Mouse (Mus musculus) forebrain, embryonic 15.5 days (tissue): ENCODE results near the gene Abhd11. TPM values are rescaled to one million over a fixed set of nuclear protein-coding genes. Genes with fewer than 3 reads are reported as not detected.
A peak's percentile ranks its signal among the peaks of the same experiment; 100 is the strongest.

ENCODE experiments used
- ATAC-seq: fragments of 200-750 bp; cut with Nextera tagmentation; replicated peaks from 2 replicates; pipeline ENCODE4 v1.8.0; 2017; ENCODE audit warnings: mild to moderate bottlenecking, moderate TSS enrichment, moderate library complexity
- H3K27ac ChIP-seq: fragments of 300-500 bp; sonication (generic); replicated peaks from 2 replicates; pipeline ENCODE4 v1.5.1; 2015; ENCODE audit warnings: mild to moderate bottlenecking, inconsistent platforms
- H3K27me3 ChIP-seq: fragments of 300-500 bp; sonication (generic); 2 replicates; pipeline ENCODE4 v1.6.1; 2015; ENCODE audit warnings: inconsistent platforms
- H3K36me3 ChIP-seq: fragments of 300-500 bp; sonication (generic); 2 replicates; pipeline ENCODE4 v1.6.1; 2015; ENCODE audit warnings: mild to moderate bottlenecking, inconsistent platforms
- H3K4me1 ChIP-seq: fragments of 300-500 bp; sonication (generic); 2 replicates; pipeline ENCODE4 v1.6.1; 2015; ENCODE audit warnings: inconsistent platforms
- H3K4me2 ChIP-seq: fragments of 300-500 bp; sonication (generic); replicated peaks from 2 replicates; pipeline ENCODE4 v1.6.1; 2015; ENCODE audit warnings: mild to moderate bottlenecking, inconsistent platforms
- H3K4me3 ChIP-seq: fragments of 300-500 bp; sonication (generic); 2 replicates; pipeline ENCODE4 v1.5.1; 2015; ENCODE audit warnings: mild to moderate bottlenecking, inconsistent platforms
- H3K9ac ChIP-seq: fragments of 300-500 bp; sonication (generic); replicated peaks from 2 replicates; pipeline ENCODE4 v1.6.1; 2015; ENCODE audit warnings: mild to moderate bottlenecking, inconsistent platforms
- H3K9me3 ChIP-seq: fragments of 300-500 bp; sonication (generic); 2 replicates; pipeline ENCODE4 v1.6.1; 2016; ENCODE audit warnings: inconsistent platforms
- WGBS: fragments of 180-500 bp; shearing (Covaris S2); methylation state at CpG from one replicate; pipeline ENCODE4 v1.1.7; 2015; ENCODE audit warnings: mixed read lengths; 5-methylcytosine and 5-hydroxymethylcytosine counted together
- polyA plus RNA-seq: library from polyadenylated mRNA; unstranded; fragments of >200 nt; fragmentation: Nextera tagmentation; extraction: Ambion mirVana; gene quantifications from 2 replicates; pipeline ENCODE4 v1.2.1, GENCODE M21; 2015

Gene Abhd11
- polyA plus RNA-seq, 1 experiment from 2014 or later = 69.5 TPM

GRCm38 (mm10) chr5:134992566-134992965 is 16.4 kb upstream of the Abhd11 start:
- no peak for ATAC-seq
- no peak overlapping the region for H3K4me2 ChIP-seq
- H3K9ac ChIP-seq = no peak overlapping the region
- no peaks in the 10 kb centered on the region for H3K4me1 ChIP-seq
- no peaks in the 10 kb centered on the region for H3K36me3 ChIP-seq
- no peak overlapping the region for H3K4me3 ChIP-seq
- H3K27me3 ChIP-seq = peaks cover 6% of the 10 kb centered on the region
- H3K9me3 ChIP-seq = no peaks in the 10 kb centered on the region
- WGBS = 84% methylated on average over 5 of the region's 5 CpGs
- no peak overlapping the region for H3K27ac ChIP-seq

GRCm38 (mm10) chr5:134998359-134998758 is 10.6 kb upstream of the Abhd11 start:
- no peak overlapping the region for H3K9ac ChIP-seq
- no peak overlapping the region for H3K4me2 ChIP-seq
- WGBS = 69% methylated on average over 6 of the region's 6 CpGs
- no peak overlapping the region for H3K4me3 ChIP-seq
- H3K27ac ChIP-seq = no peak overlapping the region
- no peaks in the 10 kb centered on the region for H3K27me3 ChIP-seq
- H3K36me3 ChIP-seq = no peaks in the 10 kb centered on the region
- no peaks in the 10 kb centered on the region for H3K9me3 ChIP-seq
- H3K4me1 ChIP-seq = peaks cover 17% of the 10 kb centered on the region
- no peak for ATAC-seq

- Histone ChIP-seq H3K36me3 (no peaks in the 10 kb centered on the region), H3K9me3 (no peaks in the 10 kb centered on the region), H3K27me3 (no peaks in the 10 kb centered on the region), H3K9ac (no peak overlapping the region), H3K27ac (no peak overlapping the region), H3K4me2 (no peak overlapping the region), H3K4me3 (no peak overlapping the region), H3K4me1 (peaks cover 17% of the 10 kb centered on the region)
- 93% methylated on average over 4 of the region's 4 CpGs for WGBS
- no peak for ATAC-seq
Measured at GRCm38 (mm10) chr5:134999797-135000196, 9.2 kb upstream of the Abhd11 start.

- no peaks in the 10 kb centered on the region for H3K36me3 ChIP-seq
- H3K9me3 ChIP-seq = no peaks in the 10 kb centered on the region
- no peak overlapping the region for H3K9ac ChIP-seq
- H3K4me2 ChIP-seq = no peak overlapping the region
- H3K27ac ChIP-seq = peak overlapping the region; percentile 62
- H3K27me3 ChIP-seq = no peaks in the 10 kb centered on the region
- 31% methylated on average over 16 of the region's 16 CpGs for WGBS
- no peak for ATAC-seq
- peaks cover 17% of the 10 kb centered on the region for H3K4me1 ChIP-seq
- no peak overlapping the region for H3K4me3 ChIP-seq
Measured at GRCm38 (mm10) chr5:135000751-135001150, 8.2 kb upstream of the Abhd11 start.

GRCm38 (mm10) chr5:135001309-135001708 is 7.6 kb upstream of the Abhd11 start:
- Histone ChIP-seq H3K4me3 (no peak overlapping the region), H3K27me3 (no peaks in the 10 kb centered on the region), H3K36me3 (no peaks in the 10 kb centered on the region), H3K4me2 (peak overlapping the region; percentile 20), H3K9ac (no peak overlapping the region), H3K4me1 (peaks cover 17% of the 10 kb centered on the region), H3K9me3 (no peaks in the 10 kb centered on the region), H3K27ac (peak overlapping the region; percentile 62)
- peak; percentile 51; the same call in 1 of the 2 replicates for ATAC-seq
- under 1% methylated on average over 14 of the region's 14 CpGs for WGBS

- H3K27me3 ChIP-seq = no peaks in the 10 kb centered on the region
- 77% methylated on average over 5 of the region's 5 CpGs for WGBS
- H3K4me3 ChIP-seq = no peak overlapping the region
- H3K9me3 ChIP-seq = no peaks in the 10 kb centered on the region
- no peak overlapping the region for H3K4me2 ChIP-seq
- H3K27ac ChIP-seq = no peak overlapping the region
- H3K36me3 ChIP-seq = no peaks in the 10 kb centered on the region
- peaks cover 17% of the 10 kb centered on the region for H3K4me1 ChIP-seq
- no peak for ATAC-seq
- H3K9ac ChIP-seq = no peak overlapping the region
Measured at GRCm38 (mm10) chr5:135002151-135002550, 6.8 kb upstream of the Abhd11 start.

GRCm38 (mm10) chr5:135007802-135008571 is 965 bp upstream of the Abhd11 start:
- H3K9me3 ChIP-seq = no peaks in the 10 kb centered on the region
- ATAC-seq = no peak
- H3K27ac ChIP-seq = peak overlapping the region; percentile 98
- H3K4me1 ChIP-seq = peaks cover 22% of the 10 kb centered on the region
- H3K9ac ChIP-seq = peak overlapping the region; percentile 59
- WGBS = 32% methylated on average over 16 of the region's 16 CpGs
- peak overlapping the region; percentile 74 for H3K4me3 ChIP-seq
- H3K36me3 ChIP-seq = no peaks in the 10 kb centered on the region
- no peaks in the 10 kb centered on the region; the same call in 1 of the 2 replicates for H3K27me3 ChIP-seq
- peak overlapping the region; percentile 63 for H3K4me2 ChIP-seq

GRCm38 (mm10) chr5:135009590-135010319 is 803 bp downstream of the Abhd11 start:
- peak; percentile 87 for ATAC-seq
- WGBS = 1% methylated on average over 37 of the region's 37 CpGs
- no peaks in the 10 kb centered on the region for H3K9me3 ChIP-seq

GRCm38 (mm10) chr5:135010320-135010709 is 1.4 kb downstream of the Abhd11 start:
- Histone ChIP-seq H3K9me3 (no peaks in the 10 kb centered on the region), H3K4me1 (peaks cover 22% of the 10 kb centered on the region)

More at GRCm38 (mm10) chr5:135009590-135010319, 803 bp downstream of the Abhd11 start:
- peak overlapping the region; percentile 63 for H3K4me2 ChIP-seq
- peak overlapping the region; percentile 49 for H3K9ac ChIP-seq
- H3K27ac ChIP-seq = peak overlapping the region; percentile 98
- H3K36me3 ChIP-seq = no peaks in the 10 kb centered on the region
- H3K4me3 ChIP-seq = peak overlapping the region; percentile 74
- H3K27me3 ChIP-seq = no peaks in the 10 kb centered on the region; the same call in 1 of the 2 replicates
- peaks cover 22% of the 10 kb centered on the region for H3K4me1 ChIP-seq

GRCm38 (mm10) chr5:135010841-135011743 is 2.1 kb downstream of the Abhd11 start:
- 81% methylated on average over 25 of the region's 25 CpGs for WGBS
- H3K36me3 ChIP-seq = no peaks in the 10 kb centered on the region
- H3K4me2 ChIP-seq = no peak overlapping the region
- H3K27ac ChIP-seq = no peak overlapping the region
- ATAC-seq = no peak
- H3K9ac ChIP-seq = no peak overlapping the region
- no peak overlapping the region for H3K4me3 ChIP-seq
- peaks cover 22% of the 10 kb centered on the region for H3K4me1 ChIP-seq
- no peaks in the 10 kb centered on the region for H3K9me3 ChIP-seq
- no peaks in the 10 kb centered on the region; the same call in 1 of the 2 replicates for H3K27me3 ChIP-seq

More at GRCm38 (mm10) chr5:135010320-135010709, 1.4 kb downstream of the Abhd11 start:
- H3K36me3 ChIP-seq = no peaks in the 10 kb centered on the region
- peak overlapping the region; percentile 98 for H3K27ac ChIP-seq
- H3K9ac ChIP-seq = peak overlapping the region; percentile 49
- WGBS = 59% methylated on average over 7 of the region's 7 CpGs
- H3K4me2 ChIP-seq = peak overlapping the region; percentile 63
- H3K27me3 ChIP-seq = no peaks in the 10 kb centered on the region; the same call in 1 of the 2 replicates
- H3K4me3 ChIP-seq = peak overlapping the region; percentile 74
- no peak for ATAC-seq

- Histone ChIP-seq H3K9ac (no peak overlapping the region), H3K4me3 (no peak overlapping the region; the same call in 1 of the 2 replicates), H3K27ac (no peak overlapping the region), H3K9me3 (no peaks in the 10 kb centered on the region), H3K4me1 (peaks cover 22% of the 10 kb centered on the region), H3K4me2 (no peak overlapping the region), H3K36me3 (no peaks in the 10 kb centered on the region), H3K27me3 (no peaks in the 10 kb centered on the region; the same call in 1 of the 2 replicates)
- ATAC-seq = no peak
- 35% methylated on average over 26 of the region's 26 CpGs for WGBS
Measured at GRCm38 (mm10) chr5:135011809-135012613, 3.1 kb downstream of the Abhd11 start.
